Mouse (Mus musculus): ENCODE results near the gene Rcn1.

The Rcn1 gene

DNA sequence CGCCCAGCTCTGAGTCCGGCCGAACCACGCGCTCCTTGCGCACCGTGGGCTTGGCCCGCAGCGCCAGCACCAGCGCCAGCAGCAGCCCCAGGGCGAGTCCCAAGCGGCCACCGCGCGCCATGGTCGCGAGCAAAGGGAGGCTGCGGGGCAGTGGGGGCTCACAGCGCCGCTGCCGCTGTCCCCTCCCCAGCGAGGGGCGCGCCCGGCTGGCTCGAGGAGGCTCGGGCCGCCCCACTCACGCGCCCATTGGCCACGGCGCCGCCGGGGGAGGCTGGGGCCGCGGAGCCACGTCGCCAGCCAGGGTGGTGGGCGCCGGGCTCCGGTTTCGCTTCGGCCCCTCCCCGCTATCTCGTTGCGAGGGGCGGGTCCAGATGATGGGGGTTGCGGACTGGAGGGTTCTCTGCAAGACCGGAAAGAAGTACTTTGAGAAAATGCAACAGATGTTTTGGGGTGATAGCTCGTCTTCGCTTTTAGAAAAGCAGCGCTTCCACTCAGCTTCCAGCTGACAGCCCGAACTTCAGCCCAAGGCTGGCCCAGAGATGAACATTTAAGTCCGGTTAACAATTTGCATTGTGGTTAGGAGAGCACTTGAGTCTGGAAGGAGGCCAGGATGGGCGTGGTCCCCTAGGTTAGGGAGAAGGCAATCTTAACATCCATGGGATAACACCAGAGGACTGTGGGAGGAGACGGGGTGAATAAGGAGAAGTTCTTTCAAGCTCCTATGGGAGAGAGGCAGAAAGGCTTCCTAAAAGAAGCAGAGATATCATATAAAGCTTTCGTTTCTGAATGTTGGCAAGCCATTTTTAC is at the start of gene Rcn1:
Gene Rcn1, minus strand, starts transcription at position 235 of the 807 bp plus-strand sequence.
- peak; percentile 98 for DNase-seq (ENCODE audit: low read depth)

DNA sequence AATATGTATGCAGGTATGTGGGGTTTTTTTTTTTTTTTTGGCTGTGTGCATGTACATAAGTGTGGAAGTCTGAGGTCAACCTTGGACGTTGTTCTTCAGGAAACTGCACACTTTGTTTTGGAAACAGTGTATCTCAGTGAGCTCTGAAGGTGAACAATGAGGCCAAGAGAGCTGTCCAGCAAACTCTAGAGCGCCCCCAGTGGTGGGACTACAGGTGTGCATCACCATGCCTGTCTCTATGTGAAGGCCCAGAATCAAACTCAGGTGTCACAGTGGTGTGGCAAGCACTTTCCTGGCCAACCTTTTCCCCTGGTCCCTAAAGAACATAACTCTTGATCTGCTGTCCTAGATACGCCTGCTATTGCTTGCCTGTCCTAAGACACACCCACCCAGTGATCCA is 45.0 kb upstream of the Rcn1 start:
- peak; percentile 29 for DNase-seq (ENCODE audit: low read depth)

DNA sequence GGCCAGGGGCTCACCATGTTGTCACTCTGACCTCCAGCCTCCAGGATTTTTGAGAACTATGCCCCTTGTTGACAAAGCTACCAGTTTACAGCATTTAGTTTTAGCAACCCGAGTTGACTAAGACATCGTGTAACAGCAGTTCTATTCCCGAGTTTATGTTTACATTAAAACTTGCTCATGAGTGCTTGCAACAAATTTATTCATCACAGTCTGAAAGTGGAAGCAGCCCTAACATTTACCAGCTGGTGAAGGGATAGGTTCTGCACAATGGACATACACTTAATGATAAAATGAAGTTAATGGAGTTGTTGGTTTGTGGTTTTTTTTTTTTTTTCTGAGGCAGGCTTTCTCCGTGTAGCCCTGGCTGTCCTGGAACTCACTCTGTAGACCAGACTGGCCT is 39.9 kb upstream of the Rcn1 start:
- no peak for DNase-seq (ENCODE audit: low read depth)

- no peak for DNase-seq (ENCODE audit: low read depth)
These were observed 39.4 kb upstream of the Rcn1 start for GRCm38 (mm10) chr2:105438525-105438924.

- DNase-seq (ENCODE audit: low read depth) = no peak
These were observed 33.8 kb upstream of the Rcn1 start for GRCm38 (mm10) chr2:105432927-105433326.

- DNase-seq (ENCODE audit: low read depth) = peak; percentile 62
These were observed 31.3 kb upstream of the Rcn1 start for GRCm38 (mm10) chr2:105430373-105430772.

- peak; percentile 77 for DNase-seq (ENCODE audit: low read depth)
These were observed 30.8 kb upstream of the Rcn1 start for GRCm38 (mm10) chr2:105429899-105430298.

DNA sequence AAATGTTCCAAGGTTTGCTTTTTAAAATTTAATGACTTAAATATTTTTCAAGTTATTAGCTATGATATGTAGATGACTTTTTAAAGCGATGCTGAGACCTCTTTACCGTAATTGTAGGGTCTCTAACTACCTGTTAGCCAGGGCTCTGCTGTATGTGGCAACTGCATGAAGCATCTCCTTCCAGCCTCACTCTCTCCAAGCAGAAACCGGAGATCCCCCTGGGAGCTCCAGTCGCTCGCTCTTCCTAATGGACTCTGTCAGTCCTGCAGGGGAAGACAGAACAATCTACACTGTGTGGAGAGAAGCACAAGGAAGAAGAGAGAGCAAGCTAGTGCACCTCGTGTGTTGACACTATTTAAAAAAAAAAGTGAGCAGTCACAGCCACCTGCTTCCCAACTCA is 29.3 kb upstream of the Rcn1 start:
- no peak for DNase-seq (ENCODE audit: low read depth)

DNA sequence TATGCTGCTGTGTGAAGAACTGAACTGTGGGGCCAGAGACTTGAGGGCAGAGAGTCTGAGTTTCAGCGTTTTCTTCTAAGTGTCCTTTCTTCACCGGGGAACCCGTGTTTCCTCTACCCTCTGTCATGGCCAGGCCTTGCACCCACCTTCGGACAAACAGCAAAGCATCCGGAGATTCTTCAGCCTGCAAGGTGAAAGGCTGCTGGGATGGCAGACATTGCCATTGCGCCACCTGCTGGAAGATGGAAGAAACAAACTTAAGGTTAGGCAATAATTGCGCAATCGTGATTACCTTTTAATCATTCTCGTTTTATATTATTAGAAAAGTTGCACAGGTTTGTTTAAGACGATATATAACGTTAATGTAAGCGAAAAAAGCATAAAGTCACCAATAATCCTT is 28.9 kb upstream of the Rcn1 start:
- peak; percentile 74 for DNase-seq (ENCODE audit: low read depth)

GRCm38 (mm10) chr2:105427447-105427846 is 28.3 kb upstream of the Rcn1 start:
- no peak for DNase-seq (ENCODE audit: low read depth)

- DNase-seq (ENCODE audit: low read depth) = no peak
These were observed 19.6 kb upstream of the Rcn1 start for GRCm38 (mm10) chr2:105418629-105419227.

GRCm38 (mm10) chr2:105417663-105418062 is 18.5 kb upstream of the Rcn1 start:
- DNase-seq (ENCODE audit: low read depth) = no peak

DNA sequence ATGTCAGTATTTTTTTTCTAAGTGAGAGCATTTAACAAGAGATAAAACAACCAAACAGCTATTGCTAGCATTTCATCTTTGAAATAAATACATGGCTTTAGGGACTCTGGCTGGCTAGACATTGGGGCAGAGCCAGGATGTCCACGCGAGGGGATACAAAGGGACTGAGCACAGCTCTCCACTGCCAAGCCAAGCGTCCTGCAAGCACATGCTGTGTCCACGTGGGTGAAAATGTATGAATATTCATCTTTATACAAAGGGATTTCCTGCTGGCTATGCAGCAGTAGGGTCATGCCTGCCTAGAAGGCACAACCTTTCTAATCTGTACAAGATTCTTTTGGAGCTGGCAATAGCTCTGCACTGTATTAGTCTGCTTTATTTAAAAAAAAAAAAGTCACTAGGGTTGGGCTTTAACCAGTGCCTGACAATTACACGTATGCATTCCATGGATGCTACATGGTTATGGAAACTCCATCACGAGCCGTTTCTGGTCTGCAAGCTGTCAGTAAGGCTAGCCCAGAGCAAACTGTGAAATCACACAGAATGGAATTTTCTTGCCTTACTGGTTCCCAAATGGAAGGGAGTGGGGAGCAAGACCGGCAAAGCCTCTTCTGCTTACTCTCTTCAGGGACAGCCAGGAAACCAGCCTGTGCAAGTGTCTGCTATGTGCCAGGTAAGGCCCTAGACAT is 17.7 kb upstream of the Rcn1 start:
- no peak for DNase-seq (ENCODE audit: low read depth)

DNA sequence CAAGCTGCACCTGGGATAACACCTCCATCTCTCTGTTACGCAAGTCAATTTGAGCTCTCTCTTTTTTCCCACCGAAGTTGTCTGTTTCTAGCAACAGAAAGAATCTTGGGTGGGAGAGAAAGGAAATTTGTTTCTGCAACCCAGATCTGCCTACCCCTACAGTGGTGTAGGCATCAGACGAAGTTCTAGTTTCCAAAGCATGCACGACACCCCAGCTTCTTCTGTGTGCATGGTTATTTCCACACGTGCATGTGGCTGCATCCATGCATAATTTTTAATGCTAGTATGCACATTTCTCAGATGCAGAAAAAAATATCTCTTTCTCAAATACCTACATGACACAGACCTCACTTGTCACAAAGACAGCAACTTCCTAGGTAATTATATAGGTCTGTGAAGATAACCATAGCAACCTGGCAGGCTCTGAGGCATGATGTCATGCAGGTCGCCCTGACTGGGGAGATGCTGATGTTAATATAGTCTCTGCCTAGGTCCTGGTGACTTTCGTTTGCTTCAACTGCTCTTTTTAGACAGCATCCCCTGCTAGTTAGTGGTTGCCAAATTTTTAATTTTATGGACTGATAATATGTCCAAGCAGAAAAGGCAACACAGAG is 17.0 kb upstream of the Rcn1 start:
- no peak for DNase-seq (ENCODE audit: low read depth)

- no peak for DNase-seq (ENCODE audit: low read depth)
These were observed 15.2 kb upstream of the Rcn1 start for GRCm38 (mm10) chr2:105414309-105414708.

- DNase-seq (ENCODE audit: low read depth) = no peak
These were observed 10.1 kb upstream of the Rcn1 start for GRCm38 (mm10) chr2:105409253-105409652.

DNA sequence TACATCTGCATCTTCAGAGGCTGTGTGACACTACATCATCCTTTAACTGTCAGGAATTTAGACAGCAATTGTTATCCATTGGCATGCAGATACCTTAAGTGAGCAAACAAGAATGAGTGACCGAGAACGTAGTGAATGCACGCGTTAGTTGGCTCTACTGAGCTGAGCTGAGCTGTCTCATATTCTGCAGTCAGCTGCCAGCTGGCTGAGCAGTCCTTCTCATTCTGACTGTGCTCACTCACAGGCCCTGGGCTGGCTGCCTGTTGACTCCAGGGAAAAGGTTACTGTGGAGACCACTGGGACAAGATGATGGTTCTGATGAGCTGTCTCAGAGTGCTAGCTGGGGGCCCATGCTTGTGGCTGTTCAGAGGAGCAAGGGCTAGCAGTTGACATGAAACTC is 9.4 kb upstream of the Rcn1 start:
- no peak for DNase-seq (ENCODE audit: low read depth)

DNA sequence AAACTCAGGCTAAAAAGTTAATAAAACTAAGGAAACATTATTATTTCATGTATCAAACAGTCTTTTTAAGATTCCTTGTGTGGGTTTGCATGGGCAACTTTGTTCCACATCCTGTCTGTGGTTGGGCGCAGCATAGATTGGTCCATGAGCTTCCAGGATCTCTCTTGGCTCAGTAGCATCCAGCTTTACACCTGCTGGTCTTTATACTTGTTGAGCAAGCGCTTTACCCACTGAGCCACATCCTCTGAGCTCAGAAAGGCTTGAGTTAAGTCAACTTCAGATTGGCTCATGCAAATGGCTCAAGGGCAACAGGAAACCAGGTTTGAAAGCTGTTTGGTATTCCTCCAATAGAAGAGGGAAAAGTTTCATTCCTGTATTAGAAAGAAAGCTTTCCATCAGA is 3.1 kb upstream of the Rcn1 start:
- peak; percentile 50 for DNase-seq (ENCODE audit: low read depth)

- no peak for DNase-seq (ENCODE audit: low read depth)
These were observed 1.4 kb upstream of the Rcn1 start for GRCm38 (mm10) chr2:105400558-105400957.

DNA sequence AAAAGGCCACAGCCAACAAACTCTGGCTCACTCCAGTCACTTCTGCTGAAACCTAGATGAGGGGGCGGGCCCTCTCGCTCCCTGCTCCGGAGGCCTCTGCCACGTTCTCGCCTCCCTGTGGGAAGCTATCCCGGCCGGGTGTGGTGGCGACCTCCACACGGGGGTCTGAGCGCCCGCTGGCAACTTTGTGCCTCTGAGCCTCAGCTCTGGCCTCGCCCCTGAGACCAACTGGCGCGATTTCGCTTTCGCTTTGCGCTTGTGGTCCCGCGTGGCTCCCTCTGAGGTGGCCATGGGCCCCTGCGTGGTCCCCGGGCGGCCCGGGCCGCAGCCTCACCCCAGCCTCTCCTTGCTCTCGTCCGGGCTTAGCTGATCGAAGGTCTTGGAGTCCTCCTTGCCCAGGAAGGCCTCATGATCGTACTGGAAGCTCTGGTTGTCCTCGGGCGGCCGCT is 459 bp downstream of the Rcn1 start:
- peak; percentile 55 for DNase-seq (ENCODE audit: low read depth)

DNA sequence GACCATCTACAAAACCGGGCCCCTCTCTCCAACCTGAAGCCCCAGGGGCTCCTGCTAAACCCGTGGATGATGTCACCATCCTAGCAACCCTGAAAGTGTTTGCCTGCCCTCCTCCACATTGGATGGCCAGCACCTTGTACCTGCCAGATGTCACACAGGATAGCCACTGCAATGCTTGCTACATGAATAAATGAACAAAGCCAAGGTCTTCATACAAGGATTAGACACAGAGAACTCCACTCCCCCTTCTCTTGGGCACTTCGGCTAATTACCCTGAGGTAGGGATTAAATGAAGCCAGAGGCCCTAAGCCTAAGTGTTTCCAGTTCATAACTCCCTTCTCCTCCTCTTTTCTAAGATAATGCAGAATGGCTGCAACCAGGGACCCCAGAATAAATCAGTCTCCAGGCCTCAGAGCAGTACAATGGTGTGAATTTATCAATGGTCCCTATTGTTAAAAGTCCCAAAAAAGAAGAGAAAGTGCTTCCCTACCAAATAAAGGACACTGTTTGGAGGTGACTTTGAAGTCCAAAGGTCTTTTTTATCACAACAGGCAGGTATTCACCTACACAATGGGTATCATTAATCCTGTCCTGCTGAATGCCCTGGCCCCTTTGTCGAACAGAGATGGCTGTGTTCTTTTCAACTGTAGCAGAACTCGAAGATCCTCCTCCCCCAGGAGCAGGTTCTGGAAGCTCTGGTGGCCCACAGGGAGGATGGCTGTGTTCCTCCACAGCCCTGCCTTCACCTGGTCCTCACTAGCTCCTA is 1.5 kb downstream of the Rcn1 start:
- DNase-seq (ENCODE audit: low read depth) = no peak

- DNase-seq (ENCODE audit: low read depth) = no peak
These were observed 3.1 kb downstream of the Rcn1 start for GRCm38 (mm10) chr2:105396066-105396465.

Data from 416B (cell line).